Mouse (Mus musculus) layer of hippocampus, adult 18-20 months (tissue): ENCODE results near the gene Arrdc5. TPM values are rescaled to one million over a fixed set of nuclear protein-coding genes. Genes with fewer than 3 reads are reported as not detected.

ENCODE experiments used
- DNase-seq, 2 experiments: peaks; one replicate each; pipeline ENCODE4 v3.0.0; 2022; ENCODE audit warnings: low spot score in 2 of 2
- total RNA-seq, 2 experiments: library from RNA; stranded (reverse); gene quantifications; 2 replicates each; pipeline ENCODE4 v1.2.3; 2021

Arrdc5 gene
- total RNA-seq, 2 experiments from 2014 or later: not detected

DNA sequence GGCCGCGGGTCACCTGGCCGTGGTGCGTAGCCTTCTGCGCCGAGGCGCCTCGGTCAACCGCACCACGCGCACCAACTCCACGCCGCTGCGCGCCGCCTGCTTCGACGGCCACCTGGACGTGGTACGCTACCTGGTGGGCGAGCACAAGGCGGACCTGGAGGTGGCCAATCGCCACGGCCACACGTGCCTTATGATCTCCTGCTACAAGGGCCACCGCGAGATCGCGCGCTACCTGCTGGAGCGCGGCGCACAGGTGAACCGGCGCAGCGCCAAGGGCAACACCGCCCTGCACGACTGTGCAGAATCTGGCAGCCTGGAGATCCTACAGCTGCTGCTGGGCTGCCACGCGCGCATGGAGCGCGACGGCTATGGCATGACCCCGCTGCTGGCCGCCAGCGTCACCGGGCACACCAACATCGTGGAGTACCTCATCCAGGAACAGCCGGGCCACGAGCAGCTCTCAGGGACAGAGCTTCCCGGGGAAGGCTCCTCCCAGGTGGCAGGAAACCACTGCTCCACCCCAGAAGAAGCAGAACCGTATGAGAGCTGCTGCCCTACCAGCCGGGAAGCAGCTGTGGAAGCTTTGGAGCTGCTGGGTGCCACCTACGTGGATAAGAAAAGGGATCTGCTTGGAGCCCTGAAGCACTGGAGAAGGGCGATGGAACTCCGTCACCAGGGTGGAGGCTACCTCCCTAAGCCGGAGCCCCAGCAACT, 42.7 kb downstream of the Arrdc5 start:
- DNase-seq: no peak

- peak; percentile 97 to 98 for DNase-seq
Observed at GRCm38 (mm10) chr17:56256239-56256881, 43.7 kb downstream of the Arrdc5 start, which contains the start of gene Fem1a. Fem1a (plus strand) TSS chr17:56256810.

- peak; percentile 98 to 100 for DNase-seq
Observed at GRCm38 (mm10) chr17:56255863-56256238, 44.2 kb downstream of the Arrdc5 start.

DNA sequence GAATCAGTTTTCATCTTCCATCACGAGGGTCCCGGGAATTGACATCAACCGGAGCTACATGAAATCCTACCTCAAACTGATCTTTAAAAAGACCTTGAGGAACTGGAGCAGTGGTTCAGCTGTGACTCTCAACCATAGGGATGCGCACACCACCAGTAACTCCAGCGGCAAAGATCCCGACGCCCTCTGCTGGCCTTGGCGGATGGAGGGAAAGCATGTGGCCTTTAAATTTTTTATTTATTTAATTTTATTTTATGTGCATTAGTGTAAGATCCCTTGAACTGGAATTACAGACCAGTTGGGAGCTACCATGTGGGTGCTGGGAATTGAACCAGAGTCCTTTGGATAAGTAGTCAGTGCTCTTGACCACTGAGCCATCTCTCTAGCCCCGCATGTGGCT, 44.7 kb downstream of the Arrdc5 start:
- DNase-seq: peak; percentile 61 to 75

- DNase-seq: no peak
Observed at GRCm38 (mm10) chr17:56254695-56255094, 45.4 kb downstream of the Arrdc5 start.

DNA sequence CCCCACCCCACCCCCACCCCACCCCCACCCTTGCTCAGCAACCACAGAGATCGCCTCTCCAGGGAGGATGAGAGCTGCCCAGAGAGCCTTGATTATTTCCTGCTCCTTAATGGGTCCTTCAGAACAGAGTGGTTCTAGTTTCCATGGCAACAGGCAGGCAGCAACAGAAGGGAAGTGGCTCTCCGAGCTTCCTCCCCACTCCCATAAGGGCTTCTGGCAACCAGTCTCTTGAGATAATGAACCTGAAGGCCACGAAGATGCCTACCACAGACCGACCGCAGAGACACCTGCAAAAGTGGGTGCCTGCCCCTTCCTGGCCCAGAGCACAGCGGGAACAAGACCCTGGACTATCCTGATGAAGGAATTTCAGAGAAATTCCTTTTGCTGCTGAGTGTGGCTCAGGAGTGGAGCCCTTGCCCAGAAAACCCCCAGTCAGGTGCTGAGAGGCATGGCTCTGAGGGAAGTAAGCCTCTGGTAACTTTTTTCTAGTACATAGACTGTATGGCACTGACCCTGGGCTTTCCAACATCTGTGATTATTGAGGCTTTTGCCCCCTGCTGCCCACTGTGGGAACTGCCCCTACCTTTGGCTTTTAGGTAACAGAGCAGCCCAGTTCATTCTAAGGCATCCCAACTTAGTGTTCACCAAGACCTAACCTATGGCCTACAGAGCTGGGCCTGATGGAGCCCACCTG, 48.8 kb downstream of the Arrdc5 start:
- peak; percentile 65 to 87 for DNase-seq

DNA sequence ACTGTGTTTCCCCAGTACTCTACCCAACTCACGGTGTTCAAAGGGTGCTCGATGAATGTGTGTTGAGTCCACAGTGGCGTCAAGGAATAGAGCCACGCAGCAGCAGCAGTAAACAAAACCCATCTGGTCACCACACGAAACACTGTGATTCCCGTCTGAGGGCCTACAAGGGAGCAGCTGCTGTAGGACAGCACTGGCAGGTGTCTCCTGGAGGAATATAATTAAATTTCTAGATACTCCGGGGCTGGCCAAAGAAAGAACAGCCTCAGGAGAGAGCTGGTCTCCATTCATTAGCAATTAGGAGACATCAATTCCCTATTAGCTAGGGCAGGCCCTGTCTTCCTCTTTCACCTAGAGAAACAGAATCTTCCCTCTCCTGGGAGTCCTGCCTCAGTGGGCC, 54.5 kb downstream of the Arrdc5 start:
- DNase-seq: no peak

Other genes with a start within 250 kb of the Arrdc5 start
- gene Ubxn6, start 225.3 kb downstream of the Arrdc5 start, total RNA-seq: 10 to 100 TPM; 85.7 to 90.6 TPM
- gene Hdgfl2, start 220.7 kb downstream of the Arrdc5 start, total RNA-seq: 100 to 1,000 TPM; 105 to 107 TPM
- 10 to 100 TPM; 16.3 to 16.9 TPM for gene Plin4, start 190.5 kb downstream of the Arrdc5 start, total RNA-seq
- gene Plin5, start 182.7 kb downstream of the Arrdc5 start, total RNA-seq: 1 to 10 TPM in 1 of 2 experiments, under 1 TPM in 1; 0.67 to 1.1 TPM
- gene Lrg1, start 178.3 kb downstream of the Arrdc5 start, total RNA-seq: 1 to 10 TPM in 1 of 2 experiments, under 1 TPM in 1; 0.61 to 1.0 TPM
- 100 to 1,000 TPM; 128 to 130 TPM for gene Sema6b, start 159.9 kb downstream of the Arrdc5 start, total RNA-seq
- gene Tnfaip8l1, start 137.8 kb downstream of the Arrdc5 start, total RNA-seq: 1 to 10 TPM; 4.6 to 6.1 TPM
- 10 to 100 TPM; 41.7 to 44.3 TPM for gene Mydgf, start 116.4 kb downstream of the Arrdc5 start, total RNA-seq
- gene Dpp9, start 81.4 kb downstream of the Arrdc5 start, total RNA-seq: 10 to 100 TPM; 61.7 to 63.8 TPM
- gene Fem1a, start 43.5 kb downstream of the Arrdc5 start, total RNA-seq: 10 to 100 TPM; 35.3 TPM
- gene Ticam1, start 23.5 kb downstream of the Arrdc5 start, total RNA-seq: 1 to 10 TPM; 7.9 to 8.2 TPM
- gene Plin3, start 7.4 kb downstream of the Arrdc5 start, total RNA-seq: 10 to 100 TPM; 19.1 to 21.8 TPM
- gene Uhrf1, start 3.0 kb upstream of the Arrdc5 start, total RNA-seq: under 1 TPM; 0.48 to 0.50 TPM
- 10 to 100 TPM; 77.3 to 83.1 TPM for gene Kdm4b, start 25.8 kb upstream of the Arrdc5 start, total RNA-seq
- gene Ptprs, start 176.2 kb upstream of the Arrdc5 start, total RNA-seq: 100 to 1,000 TPM; 608 to 624 TPM
- gene Znrf4, start 212.1 kb upstream of the Arrdc5 start, total RNA-seq: not detected